Mouse (Mus musculus) brain, embryonic 14.5 days (tissue): ENCODE measurements at regions not wholly inside any gene's neighbourhood (a gene's known extent, or its start where the extent isn't known, plus 50 kb on each side); places are given as distances from the start of the nearest gene placed in this dataset.

Experiments
- CTCF ChIP-seq: fragments of 200-500 bp; IDR thresholded peaks from 2 replicates; pipeline ENCODE4 v1.5.1; 2012; ENCODE audit warnings: inconsistent platforms, mild to moderate bottlenecking, moderate library complexity, borderline replicate concordance; ENCODE audit not compliant: insufficient read depth, insufficient read length; ENCODE audit errors: extremely low read depth
- POLR2A ChIP-seq: fragments of 200-500 bp; IDR thresholded peaks from 2 replicates; pipeline ENCODE4 v1.6.1; 2012; ENCODE audit warnings: mild to moderate bottlenecking, inconsistent platforms, borderline replicate concordance; ENCODE audit not compliant: poor library complexity, insufficient read depth, insufficient read length, severe bottlenecking; ENCODE audit errors: extremely low read depth

DNA sequence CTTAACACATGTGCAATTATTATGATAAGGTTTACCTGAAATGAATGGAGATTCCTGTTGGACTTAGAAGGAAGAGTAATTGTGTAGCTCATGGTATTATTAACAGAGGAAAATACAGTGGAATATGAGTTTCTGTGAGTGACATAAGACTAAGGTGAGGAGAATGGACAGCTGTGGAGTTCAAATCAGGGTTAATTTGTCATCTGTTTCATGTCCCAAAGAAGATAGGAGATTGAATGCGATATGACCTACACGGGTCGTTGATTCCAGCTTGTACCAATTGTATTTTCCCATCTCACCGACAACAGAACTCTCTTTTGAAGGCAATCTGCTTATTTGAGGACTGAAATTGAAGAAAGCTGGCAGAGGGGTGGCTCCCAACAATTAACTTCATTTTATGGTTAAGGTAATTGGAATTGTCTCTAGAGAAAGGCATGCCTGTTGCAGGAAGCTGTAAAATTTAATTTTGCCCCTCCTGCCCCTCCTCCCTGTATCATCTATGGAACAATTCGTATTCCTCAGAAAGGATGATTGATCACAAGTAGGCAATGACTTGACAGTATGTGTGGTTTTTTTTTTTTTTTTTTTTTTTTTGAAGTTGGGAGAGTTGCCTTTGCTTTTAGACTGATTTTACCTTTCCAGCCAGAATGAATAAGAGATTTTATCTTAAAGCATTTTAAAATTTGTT lies 319.6 kb downstream of the Kcna4 start:
- TF ChIP-seq CTCF = no peak
- no peak for TF ChIP-seq POLR2A
